Mouse (Mus musculus): ENCODE results near the gene Cib1. TPM values are rescaled to one million over a fixed set of nuclear protein-coding genes. Genes with fewer than 3 reads are reported as not detected.

Gene Cib1
- total RNA-seq, 2 experiments from 2014 or later, result 32.7 to 65.0 TPM

DNA sequence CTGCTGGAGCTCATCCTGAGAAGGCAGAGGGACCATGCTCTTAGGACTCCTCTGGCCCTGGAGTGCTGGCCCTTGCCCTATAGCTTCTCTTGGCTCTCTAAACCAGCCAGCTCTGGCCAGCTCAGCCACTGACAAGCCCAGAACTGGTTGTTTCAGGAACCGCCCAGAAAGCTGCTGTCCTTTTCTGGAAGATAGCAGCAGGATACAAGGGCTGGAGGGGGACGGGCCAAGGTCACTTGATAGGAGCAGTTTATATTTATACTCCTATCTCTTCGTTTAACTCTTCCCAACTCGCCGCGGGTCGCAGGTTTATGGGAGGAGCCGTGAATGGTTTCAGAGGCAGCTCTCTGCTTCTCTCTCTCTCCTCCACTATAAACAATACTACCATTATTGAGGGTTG is 46.6 kb downstream of the Cib1 start:
- peak; percentile 32; the same call in 1 of the 2 replicates for ATAC-seq (replicated peaks; ENCODE audit: poor library complexity)

DNA sequence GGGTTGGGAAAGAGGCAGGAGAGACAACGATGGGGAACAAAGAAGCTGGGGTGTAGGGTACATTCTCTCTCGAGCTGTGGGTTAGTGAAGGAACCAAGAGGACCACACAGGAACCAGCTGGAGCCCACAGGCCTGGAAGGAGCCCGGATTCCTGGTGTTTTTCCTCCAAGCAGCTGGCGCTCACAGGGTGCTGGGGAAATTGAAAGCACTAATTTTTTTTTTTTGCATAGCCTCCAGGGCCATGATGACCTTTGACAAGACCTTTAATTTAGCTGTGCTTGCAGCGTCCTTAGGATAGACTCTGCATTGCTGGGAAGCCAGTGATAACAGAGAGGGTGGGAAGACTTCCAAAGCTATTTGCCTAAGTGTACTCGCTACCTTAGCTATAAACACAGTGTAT is 47.6 kb downstream of the Cib1 start:
- no peak for ATAC-seq (replicated peaks; ENCODE audit: poor library complexity)

DNA sequence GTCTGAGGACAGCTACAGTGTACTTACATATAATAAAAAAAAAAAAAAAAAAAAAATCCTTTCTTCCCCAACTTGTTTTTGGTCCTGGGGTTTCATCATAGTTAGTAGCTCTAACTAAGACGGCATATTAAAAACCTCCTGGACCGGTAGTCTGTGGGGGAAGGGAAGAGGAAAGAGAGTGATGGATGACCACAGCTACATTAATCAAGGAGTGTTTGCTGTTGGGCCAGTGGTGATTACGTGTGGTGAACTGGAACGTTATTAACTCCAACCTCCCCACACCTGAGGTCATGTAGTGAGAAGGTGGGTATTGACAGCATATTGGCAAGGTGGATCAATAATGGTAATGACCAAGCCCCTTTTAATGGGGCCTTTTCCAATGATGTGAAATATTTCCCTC is 48.1 kb downstream of the Cib1 start:
- no peak for ATAC-seq (replicated peaks; ENCODE audit: poor library complexity)

DNA sequence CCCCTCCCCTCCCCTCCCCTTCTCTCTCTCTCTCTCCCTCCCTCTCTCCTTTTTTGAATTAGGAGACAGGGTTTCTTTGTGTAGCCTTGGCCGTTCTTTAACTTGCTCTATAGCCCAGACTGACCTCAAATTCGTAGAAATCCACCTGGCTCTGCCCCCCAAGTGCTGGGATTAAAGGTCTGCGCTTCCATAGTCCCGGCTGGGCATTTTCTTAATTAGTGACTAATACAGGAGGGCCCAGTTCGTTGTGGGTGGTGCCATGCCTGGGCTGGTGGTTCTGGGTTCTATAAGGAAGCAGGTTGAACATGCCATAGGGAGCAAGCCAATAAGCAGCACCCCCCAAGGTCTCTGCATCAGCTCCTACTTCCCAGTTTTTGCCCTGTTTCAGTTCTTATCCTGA is 48.6 kb downstream of the Cib1 start:
- ATAC-seq (replicated peaks; ENCODE audit: poor library complexity), result no peak

DNA sequence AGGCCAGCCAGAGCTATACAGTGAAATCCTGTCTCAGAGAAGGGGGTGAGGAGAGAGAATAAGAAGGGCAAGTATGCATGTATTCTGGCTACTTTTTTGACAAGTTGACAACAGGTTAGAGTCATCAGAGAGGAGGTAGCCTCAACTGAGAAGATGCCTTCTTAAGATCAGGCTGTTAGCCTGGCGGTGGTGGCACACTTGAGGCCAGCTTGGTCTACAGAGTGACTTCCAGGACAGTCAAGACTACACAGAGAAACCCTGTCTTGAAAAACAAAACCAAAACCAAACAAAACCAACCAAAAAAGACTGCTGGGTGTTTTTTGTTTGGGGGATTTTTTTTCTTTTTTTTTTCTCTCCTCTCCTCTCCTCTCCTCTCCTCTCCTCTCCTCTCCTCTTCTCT is 49.1 kb downstream of the Cib1 start:
- no peak for ATAC-seq (replicated peaks; ENCODE audit: poor library complexity)

DNA sequence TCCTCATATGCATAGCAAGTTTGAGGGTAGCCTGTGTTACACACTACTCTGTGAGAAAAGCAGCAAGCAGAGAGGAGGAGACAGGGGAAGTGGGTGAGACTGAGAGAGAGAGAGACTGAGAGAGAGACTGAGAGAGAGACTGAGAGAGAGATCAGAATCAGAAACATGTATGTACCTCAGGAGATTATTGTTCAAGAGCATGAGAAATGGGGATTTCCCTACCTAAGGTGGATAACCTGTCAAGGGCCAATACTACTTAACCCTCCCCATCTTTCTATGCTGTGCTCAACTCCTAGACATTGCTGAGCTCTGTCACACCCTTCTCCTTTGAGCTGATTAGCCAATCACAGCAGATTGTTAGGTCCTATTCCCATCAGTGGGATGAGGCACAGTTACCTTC is 50.5 kb downstream of the Cib1 start:
- ATAC-seq (replicated peaks; ENCODE audit: poor library complexity), result no peak

DNA sequence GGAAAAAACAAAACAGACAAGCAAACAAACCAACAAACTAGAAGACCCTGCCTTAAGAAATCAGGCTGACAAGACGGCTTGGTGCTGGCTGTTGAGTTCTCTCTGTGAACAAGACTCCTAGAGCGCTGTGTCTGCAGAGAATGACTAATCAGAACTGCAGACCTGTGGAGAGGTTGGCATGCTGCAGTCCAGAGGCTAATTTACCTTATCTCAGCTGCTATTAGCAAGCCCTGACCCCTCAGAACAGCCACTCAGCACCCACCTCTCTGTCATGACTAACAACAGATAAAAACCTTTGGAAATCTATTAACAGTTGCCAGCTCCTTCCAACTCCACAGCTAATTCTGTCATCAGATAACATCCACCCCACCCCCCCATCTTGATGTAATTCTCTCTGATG is 51.5 kb downstream of the Cib1 start:
- ATAC-seq (replicated peaks; ENCODE audit: poor library complexity), result peak; percentile 30

DNA sequence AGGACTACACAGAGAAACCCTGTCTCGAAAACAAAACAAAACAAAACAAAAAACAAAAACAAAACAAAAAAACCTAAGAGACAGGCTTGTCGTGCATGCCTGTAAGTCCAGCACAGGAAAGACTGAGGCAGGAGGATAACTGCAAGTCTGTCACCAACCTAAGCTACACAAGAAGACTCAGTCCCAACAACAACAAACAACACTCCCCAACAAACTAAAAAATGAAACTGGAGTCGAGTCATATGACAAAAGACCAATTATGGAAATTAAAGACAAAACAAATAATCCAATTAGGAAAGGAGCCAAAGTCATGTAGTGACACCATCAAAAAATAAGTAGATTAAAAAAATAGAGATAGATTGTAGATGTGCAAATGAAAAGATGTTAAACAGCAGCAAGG is 52.4 kb downstream of the Cib1 start:
- ATAC-seq (replicated peaks; ENCODE audit: poor library complexity), result no peak

DNA sequence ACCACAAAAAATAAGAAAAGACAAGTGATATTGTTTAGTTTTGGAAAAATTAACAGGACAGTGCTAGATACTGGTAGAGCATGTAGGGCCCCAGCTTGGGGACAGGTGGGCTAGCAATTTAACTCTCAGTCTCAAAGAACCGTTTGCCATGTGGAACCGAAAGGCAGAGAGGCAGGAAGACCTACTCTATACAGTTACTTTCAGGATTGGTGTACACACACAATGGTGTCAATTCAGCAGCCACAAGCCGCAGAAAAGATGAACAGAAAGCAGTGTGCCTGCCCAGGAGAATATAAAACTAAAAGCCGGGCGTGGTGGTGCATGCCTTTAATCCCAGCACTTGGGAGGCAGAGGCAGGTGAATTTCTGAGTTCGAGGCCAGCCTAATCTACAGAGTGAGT is 52.8 kb downstream of the Cib1 start:
- peak; percentile 47 for ATAC-seq (replicated peaks; ENCODE audit: poor library complexity)

DNA sequence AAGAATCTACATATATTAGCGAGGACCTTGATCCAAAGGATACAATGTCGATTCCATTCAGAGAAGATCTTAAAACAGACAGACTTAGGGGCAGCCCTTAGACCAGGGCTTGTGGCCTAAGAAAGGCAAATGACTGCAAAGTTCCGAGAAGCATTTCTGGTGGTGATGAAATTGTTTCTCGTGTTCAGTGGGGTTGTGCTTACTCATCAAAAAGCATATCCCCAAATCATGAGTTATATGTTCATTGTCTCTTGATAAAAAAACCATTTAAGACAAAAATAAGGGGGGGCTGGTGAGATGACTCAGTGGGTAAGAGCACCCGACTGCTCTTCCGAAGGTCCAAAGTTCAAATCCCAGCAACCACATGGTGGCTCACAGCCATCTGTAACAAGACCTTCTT is 53.3 kb downstream of the Cib1 start:
- ATAC-seq (replicated peaks; ENCODE audit: poor library complexity), result no peak

DNA sequence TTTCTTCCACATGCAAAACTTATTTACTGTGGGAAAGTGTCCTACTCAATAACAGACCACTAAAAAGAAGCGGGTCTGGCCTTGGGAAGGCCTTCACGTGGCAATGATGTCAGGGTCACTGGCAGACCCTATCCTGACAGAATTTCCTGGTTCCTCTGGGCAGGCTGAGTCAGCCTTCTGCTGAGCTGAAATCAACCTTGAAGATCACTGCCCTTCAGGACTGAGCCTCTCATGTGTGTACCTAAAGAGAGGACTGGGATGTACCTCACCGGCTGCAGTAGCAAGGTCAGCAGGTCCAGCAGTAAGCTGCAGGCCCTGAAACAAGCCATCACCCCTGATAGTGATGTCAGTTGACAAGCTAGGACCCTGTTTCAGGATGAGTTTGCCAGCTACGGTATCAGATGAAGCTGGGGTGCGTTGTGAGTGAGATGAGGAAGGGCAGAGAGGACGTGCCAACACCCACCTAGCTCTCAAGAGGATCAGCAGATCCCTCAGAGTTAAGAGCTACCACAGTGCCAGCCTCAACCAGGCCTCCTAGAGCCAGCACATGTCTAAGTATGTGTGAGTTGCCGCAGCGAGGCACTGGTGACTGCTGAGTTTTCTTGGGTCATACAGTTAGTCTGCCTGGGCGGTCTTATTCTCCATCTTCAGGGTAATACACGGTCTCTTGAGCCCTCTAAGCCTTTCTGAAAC is 54.4 kb downstream of the Cib1 start:
- ATAC-seq (replicated peaks; ENCODE audit: poor library complexity), result no peak

DNA sequence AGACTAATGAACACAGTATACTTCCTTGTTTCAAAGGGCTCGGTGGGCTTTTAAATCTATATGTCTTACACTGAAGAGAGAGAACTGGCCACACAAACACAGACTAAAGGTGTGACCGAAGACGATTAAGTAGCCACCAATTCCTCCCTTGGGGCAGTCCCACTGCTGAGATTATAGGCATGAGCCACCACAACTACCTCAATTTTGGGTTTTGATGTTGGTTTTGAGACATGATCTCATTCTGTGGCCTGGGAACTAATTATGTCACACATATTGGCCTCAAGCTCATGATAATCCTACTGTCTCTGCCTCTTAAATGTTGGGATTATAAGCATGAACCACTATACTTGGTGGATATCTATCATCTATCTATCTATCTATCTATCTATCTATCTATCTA is 55.2 kb downstream of the Cib1 start:
- no peak for ATAC-seq (replicated peaks; ENCODE audit: poor library complexity)

Other genes starting within 250 kb of the Cib1 start
- gene Zfp710, start 208.0 kb downstream of the Cib1 start, total RNA-seq (2015), result 18.9 and 19.3 TPM in 2 replicates
- gene Zfp710, start 208.0 kb downstream of the Cib1 start, total RNA-seq (2017), result 22.7 and 23.6 TPM in 2 replicates
- gene Idh2, start 117.4 kb downstream of the Cib1 start, total RNA-seq (2015), result 267 and 274 TPM in 2 replicates
- gene Idh2, start 117.4 kb downstream of the Cib1 start, total RNA-seq (2017), result 276 and 284 TPM in 2 replicates
- 6.6 and 7.7 TPM in 2 replicates for gene Sema4b, start 46.0 kb downstream of the Cib1 start, total RNA-seq (2015)
- gene Sema4b, start 46.0 kb downstream of the Cib1 start, total RNA-seq (2017), result 5.3 and 8.1 TPM in 2 replicates
- 7.1 TPM in 2 replicates for gene Gdpgp1, start 52 bp upstream of the Cib1 start, total RNA-seq (2015)
- 2.0 and 2.4 TPM in 2 replicates for gene Gdpgp1, start 52 bp upstream of the Cib1 start, total RNA-seq (2017)
- gene Ttll13, start 13.6 kb upstream of the Cib1 start, total RNA-seq (2015), result 1.5 TPM in 1 of 2 replicates, not detected in the other
- not detected in 2 replicates for gene Ttll13, start 13.6 kb upstream of the Cib1 start, total RNA-seq (2017)
- gene Ngrn, start 28.4 kb upstream of the Cib1 start, total RNA-seq (2015), result 27.6 and 29.4 TPM in 2 replicates
- 24.6 and 25.9 TPM in 2 replicates for gene Ngrn, start 28.4 kb upstream of the Cib1 start, total RNA-seq (2017)
- gene Vps33b, start 36.8 kb upstream of the Cib1 start, total RNA-seq (2015), result 29.0 and 39.9 TPM in 2 replicates
- gene Vps33b, start 36.8 kb upstream of the Cib1 start, total RNA-seq (2017), result 19.7 and 32.0 TPM in 2 replicates
- gene Prc1, start 61.6 kb upstream of the Cib1 start, total RNA-seq (2015), result 94.9 and 96.2 TPM in 2 replicates
- gene Prc1, start 61.6 kb upstream of the Cib1 start, total RNA-seq (2017), result 152 and 153 TPM in 2 replicates
- gene Rccd1, start 91.6 kb upstream of the Cib1 start, total RNA-seq (2015), result 11.3 and 17.7 TPM in 2 replicates
- 14.3 and 21.4 TPM in 2 replicates for gene Rccd1, start 91.6 kb upstream of the Cib1 start, total RNA-seq (2017)
- 5.4 TPM in 2 replicates for gene Unc45a, start 108.2 kb upstream of the Cib1 start, total RNA-seq (2015)
- 15.6 and 16.6 TPM in 2 replicates for gene Unc45a, start 108.2 kb upstream of the Cib1 start, total RNA-seq (2017)
- 15.1 and 20.4 TPM in 2 replicates for gene Hddc3, start 110.3 kb upstream of the Cib1 start, total RNA-seq (2015)
- gene Hddc3, start 110.3 kb upstream of the Cib1 start, total RNA-seq (2017), result 9.1 and 24.0 TPM in 2 replicates
- gene Man2a2, start 138.6 kb upstream of the Cib1 start, total RNA-seq (2015), result 31.2 and 32.6 TPM in 2 replicates
- gene Man2a2, start 138.6 kb upstream of the Cib1 start, total RNA-seq (2017), result 37.9 and 44.0 TPM in 2 replicates
- 117 and 126 TPM in 2 replicates for gene Fes, start 155.1 kb upstream of the Cib1 start, total RNA-seq (2015)
- 97.6 and 158 TPM in 2 replicates for gene Fes, start 155.1 kb upstream of the Cib1 start, total RNA-seq (2017)
- gene Furin, start 172.6 kb upstream of the Cib1 start, total RNA-seq (2015), result 13.8 and 15.6 TPM in 2 replicates
- 7.2 and 10.2 TPM in 2 replicates for gene Furin, start 172.6 kb upstream of the Cib1 start, total RNA-seq (2017)

All from megakaryocyte progenitor cell, adult 5-6 weeks (primary cell).